Mouse (Mus musculus) cerebellum, postnatal 36 days (tissue): ENCODE data around the gene Atp8b5.
A peak's percentile ranks its signal among the peaks of the same experiment; 100 is the strongest.

Experiments used
- DNase-seq, 2 experiments: peaks; one replicate each; pipeline ENCODE4 v3.0.0; 2021 to 2022; ENCODE audit warnings: mixed read lengths in 2 of 2

Gene Atp8b5

DNA sequence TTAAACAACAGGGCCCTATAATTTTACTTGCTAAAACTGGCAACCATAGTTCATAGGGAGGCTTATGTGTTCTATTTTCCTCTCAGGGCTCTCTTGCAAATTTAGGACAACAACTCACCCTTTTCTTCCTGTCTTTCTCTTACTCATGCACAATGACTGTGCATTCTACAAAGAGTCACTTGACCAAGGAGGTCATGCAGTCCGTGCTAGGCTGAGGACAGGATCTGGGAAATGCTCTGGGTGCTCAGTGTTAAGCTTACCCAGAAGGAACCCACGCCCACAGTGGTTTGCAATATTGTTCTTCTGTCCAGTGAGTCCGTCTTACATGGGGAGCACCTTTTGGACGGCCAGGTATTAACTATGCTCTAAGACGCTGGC, 117.1 kb downstream of the Atp8b5 start:
- no peak for DNase-seq

DNA sequence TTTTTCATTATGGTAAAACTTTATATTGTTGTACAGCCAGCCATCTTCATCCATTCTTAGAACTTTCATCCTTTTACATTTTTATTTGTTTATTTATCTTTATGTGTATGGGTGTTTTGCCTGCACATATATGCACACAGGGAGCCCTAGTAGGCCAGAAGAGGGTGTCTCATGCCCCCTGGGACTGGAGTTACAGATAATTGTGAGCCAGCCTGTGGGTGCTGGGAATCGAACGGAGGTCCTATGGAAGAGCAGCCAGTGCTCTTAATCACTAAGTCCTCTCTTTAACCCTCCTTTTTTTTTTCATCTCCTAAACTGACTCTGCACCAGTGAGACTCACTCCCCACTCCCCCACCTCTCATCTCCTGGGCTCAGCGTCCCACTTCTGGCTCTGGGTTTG, 117.6 kb downstream of the Atp8b5 start:
- DNase-seq, result no peak

DNA sequence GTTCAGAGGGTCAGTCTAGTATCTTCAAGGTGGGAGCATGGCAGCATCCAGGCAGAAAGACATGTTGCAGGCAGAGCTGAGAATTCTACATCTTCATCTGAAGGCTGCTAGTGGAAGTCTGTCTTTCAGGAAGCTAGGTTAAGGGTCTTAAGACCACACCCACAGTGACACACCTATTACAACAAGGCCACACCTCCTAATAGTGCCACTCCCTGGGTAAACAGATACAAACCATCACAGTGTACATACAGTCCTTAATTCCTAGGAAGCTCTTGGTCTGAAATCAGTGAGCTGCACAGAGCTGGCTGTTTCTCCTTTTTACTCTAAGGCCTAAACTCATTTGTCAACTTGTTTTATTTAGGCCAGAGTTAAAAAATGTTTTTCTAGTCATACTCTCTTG, 120.0 kb downstream of the Atp8b5 start:
- no peak for DNase-seq

DNA sequence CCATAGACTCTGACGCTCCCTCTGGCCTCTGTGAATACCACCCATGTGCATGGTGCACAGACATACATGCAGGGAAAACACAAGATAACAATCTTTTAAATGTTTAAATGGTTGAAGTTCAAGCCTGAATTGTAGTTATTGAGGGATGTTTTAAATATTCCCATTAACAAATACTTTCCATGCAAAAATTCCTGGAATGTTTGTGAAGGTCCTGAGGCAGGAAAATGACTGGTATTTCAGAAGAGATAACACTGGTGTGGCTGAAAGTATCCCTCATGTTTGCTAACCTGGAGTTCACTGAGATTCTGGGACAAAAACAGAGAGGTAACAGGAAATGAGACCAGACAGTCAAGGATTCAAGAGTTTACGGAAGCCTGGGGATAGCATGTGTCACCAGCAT, 122.4 kb downstream of the Atp8b5 start:
- no peak for DNase-seq

DNA sequence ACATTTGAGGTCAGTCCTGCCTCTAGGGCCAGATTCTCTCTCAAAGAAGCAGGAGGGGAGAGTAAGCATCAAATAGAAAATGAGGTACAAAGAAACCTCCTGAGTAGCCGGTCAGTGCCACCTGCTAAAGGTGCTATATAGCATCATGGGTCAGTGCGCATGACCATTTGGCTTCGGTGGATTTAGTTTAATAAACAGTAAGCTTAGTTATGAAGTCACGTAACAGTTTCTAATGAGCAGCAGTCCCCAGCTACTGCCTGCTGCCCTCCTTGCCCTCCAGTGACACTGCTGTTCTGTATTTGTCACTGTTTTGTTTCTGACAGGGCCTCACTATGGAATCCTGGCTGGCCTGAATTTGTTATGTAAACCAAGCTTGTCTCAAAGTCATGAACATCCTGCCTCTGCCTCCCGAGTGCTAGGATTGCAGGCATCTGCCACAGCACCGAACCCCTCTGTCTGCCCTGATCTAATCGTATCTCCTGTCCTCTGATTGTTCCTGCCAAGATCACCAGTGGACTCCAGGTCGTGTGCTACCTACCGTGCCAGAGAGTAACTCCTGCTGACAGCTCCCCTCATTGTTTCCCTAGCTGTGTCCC, 123.0 kb downstream of the Atp8b5 start:
- no peak for DNase-seq

DNA sequence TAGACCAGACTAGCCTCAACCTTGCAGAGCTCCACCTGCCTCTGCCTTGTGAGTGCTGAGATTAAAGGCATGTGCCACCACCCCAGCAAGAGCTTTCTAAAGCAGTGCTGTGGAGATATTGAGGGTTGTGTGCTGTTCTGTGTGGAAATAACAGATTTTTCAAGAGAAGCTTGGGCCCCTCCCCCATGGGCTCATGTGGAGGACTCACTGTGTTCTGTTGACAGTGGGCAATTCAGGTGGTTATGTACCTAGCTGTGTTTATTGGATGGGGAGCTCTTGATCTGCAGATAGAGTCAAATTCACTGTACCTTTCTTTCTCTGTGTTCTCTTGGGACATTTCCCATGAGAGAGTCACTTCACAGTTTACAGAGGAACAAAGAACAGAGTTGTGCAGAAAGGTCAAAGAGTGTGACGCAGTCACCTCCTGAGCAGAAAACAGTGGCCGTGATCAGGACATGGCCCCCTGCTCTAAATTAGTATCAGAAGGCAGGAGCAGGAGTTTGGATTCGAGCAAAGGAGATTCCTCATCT, 124.6 kb downstream of the Atp8b5 start:
- DNase-seq, result no peak

DNA sequence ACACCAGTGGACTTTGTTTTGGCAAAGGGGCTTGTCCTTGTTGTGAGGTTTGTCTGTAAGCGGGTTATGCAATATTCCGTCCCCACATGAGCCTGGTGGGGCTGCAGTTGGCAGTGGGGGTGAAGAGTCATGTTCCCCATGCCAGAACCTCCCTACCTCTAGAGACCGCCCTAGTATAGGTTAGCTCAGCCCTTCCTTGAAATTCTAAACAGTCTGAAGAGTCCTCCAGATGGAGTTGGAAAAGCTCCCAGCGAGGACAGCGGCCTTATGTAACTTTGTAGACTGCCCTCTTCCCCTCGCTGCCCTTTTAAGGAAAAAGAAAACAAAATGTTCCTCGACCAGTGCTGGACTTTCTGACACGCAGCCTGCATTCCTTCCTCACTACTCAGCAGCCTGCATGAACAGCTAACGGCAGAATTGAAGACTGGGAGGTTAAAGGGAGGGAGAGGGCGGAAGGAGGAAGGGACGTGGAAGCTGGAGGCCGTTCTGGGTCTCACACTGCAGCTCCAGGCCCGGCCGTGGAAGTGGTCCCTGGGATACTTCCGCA, 127.5 kb downstream of the Atp8b5 start:
- peak; percentile 47 to 54 for DNase-seq

DNA sequence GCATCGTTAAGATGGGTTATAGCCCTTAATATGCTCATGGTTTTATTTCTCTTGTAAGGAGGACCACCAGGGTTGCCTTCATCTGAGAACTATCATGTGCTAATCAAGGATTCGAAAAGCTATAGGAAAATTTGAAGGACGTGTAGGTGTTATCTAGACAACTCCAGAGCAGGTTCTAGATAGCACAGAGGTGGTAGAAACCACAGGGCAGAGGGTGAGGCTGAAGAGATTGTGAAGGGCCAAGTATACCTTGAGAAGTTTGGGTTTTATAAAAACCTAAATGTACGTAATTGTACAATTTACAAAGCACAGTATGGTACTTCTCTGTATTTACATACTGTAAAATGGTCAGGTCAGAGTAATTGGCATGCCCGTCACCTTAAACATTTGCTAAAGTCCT, 128.2 kb downstream of the Atp8b5 start:
- no peak for DNase-seq

DNA sequence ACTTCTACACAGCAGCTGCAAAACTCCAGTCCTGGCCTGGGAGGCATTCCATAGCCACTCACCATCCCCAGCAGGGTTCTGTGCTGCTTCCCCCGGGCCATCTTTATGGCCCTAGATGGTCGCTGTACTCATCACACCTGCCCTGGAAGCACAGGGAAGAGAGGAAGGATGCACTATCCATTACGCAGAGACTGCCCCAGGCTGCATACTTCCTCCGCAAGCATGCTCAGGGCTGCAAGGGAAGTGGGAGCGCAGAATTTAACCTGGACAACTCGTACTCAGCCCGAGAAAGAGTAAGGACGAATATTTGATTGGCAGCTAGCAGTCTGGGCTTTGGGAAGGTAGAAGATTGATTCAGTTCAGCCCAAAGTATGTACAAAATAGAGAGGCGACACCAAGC, 128.9 kb downstream of the Atp8b5 start:
- DNase-seq, result no peak

DNA sequence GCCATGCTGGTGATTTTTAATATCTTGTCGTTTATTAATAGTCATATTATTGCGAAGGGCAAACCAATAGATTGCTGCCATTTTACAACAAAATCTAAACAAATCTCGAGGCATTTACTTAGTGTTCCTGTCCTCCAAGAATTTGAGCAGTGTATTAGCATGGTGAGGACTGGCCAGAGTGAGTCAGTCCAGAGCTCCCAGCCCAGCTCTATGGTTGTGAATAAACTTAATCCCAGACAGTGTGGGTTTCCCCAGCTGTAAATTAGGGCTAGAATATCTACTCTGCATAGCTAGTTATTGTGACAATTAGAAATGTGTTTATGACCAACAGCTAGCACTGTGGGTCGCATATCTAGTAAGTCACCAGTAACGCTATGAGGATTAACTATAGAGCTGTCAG, 129.4 kb downstream of the Atp8b5 start:
- DNase-seq, result no peak

DNA sequence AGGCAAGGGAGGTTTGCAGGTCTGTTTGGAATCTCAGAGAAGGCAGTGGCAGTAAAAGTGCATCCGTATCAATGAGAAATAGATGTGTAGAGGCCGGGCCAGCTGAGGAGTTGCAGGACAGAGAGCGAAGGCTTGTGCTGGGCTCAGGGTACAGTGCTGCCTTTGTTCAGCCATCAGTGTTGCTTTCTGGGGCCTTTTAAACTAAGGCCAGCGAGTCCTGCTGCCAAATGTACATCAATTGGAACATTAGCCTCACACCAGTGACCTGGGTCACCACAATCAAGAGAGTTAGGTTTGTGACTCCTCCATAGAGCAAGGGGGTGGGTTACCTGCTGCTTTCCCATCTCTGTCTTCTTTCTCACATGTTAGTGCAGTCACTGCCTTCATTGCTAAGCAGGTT, 131.1 kb downstream of the Atp8b5 start:
- no peak for DNase-seq

DNA sequence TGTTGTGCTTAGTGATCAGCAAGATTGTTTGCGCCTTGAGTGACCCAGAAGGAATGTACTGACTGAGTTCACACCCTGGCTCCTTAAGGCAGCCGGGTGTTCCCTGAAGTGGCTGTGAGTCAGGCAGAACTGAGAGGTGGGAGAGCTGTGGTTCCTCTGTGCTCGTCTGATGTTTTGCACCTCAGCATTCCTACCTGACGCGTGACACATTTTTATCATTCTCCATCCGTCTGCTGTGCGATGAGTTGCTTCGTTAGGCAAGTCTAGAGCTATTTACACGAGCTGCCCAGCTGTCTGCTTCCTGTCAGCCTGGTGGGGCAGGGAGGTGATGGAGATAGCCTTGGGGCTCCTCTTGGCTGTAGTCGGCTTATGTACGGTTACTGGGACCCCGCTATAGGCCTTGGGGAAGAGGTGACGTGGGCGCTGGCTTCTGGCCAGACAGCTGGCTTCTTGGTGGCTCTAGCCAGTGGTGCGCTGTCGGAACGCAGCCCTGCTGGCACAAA, 131.9 kb downstream of the Atp8b5 start:
- peak in 1 of 2 experiments; percentile 37 for DNase-seq

DNA sequence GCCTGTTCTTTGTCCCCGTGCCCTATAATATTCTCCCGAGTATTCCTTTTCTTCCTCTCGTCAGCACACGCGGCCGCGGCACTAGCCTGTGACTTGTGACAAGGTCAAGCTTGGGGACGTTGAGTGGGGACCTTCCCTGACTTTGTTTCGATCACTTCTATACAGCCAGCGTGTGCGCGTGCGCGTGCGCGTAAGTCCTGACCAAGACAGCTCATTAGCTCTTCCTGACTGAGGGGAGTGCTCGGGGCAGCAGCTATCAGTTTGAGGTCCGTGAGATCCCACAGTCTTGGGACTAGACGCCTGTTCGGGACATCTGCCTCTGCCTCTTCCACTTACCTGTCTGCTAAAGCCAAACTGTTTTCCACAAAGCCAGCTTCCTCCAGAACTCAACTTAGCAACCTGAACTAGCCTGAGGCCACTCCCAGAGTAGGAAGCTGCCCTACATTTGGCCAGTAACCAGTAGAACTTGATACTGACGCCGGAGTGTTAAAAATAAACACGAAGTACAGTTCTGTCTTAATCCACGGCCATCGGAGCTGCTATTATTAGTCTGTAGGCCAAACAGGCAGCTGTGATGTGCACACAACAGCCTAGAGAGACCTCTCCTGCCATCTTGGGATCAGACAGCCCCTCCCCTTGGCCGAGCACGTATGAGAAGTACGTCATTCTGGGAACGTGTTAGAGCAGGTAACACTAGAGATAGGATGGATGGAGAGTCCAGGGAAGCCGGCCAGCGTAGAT, 132.6 kb downstream of the Atp8b5 start:
- no peak for DNase-seq

DNA sequence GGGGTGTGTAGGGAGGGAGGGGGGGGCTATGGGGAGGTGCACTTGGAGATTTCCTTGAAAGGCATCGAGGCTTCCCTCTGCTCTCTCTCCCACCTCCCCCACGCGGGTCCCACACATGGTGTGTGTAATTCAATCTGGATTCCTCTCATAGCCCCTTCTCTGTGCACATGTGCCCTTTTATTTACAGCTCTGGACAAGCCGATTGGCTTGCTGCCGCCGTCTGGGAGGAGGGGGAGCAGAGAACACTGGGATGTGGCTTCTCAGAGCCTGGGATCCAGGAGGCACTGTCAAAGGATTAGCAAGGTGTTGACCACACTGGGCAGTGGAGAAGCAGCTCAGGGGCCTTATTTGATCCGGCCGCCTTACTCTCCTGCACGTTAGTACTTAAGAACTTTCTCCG, 134.0 kb downstream of the Atp8b5 start:
- DNase-seq, result no peak

DNA sequence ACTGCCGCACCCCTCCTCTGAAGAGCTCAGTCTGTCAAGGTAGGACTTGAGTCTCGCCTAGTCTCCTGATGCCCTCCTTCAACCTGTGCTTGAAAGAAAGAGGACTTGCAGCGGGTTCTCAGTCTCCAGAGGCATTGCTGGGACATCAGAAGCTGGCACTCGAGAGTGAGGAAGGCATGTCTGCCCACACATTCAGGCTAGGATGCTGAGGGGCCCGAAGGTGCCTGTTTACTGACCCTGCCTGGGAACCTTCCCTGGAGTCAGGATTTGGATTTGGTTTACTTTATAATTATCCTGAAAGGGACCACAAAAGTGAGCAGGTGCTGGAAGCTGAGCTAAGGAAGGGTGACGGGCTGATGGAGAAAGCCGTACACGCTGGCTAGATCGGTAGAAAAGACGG, 134.5 kb downstream of the Atp8b5 start:
- no peak for DNase-seq

DNA sequence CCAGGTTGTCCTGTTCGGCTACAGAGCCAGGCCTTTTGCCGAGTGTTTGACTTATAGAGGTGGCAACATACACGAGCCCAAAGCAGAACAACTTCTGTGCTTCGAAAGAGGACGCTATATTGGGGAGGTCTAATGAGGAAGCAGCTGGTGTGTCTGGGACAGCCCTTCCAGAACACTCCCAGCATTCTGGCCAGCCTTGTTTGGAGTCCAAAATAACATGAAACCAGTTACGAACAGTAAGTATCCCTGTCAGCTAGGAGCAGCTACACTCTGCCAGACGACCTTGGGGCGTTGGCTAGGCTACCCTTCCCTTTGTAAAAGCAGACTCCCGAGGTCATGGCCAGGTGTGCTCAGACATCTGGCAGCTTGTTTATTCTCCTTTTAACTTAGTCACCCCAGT, 135.3 kb downstream of the Atp8b5 start:
- no peak for DNase-seq

DNA sequence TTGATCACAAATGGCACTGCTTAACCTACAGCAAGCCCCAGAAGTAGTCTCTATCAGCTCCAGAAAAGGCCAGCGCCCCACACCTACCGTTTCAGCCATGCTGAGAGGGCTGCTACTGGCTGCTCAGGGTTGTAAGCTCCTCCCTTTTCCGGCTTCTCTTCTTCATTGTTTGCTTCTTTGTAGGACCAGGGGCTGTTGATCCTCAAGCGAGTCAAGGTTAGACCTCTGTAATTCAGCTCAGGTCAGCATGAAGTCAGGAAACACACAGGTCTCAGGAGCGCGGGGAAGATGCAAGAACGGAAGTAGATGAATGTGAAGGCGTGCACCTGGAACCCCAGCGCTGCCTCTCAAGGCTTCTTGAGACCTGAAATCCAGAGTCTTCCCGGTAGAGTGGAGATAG, 137.7 kb downstream of the Atp8b5 start:
- no peak for DNase-seq

DNA sequence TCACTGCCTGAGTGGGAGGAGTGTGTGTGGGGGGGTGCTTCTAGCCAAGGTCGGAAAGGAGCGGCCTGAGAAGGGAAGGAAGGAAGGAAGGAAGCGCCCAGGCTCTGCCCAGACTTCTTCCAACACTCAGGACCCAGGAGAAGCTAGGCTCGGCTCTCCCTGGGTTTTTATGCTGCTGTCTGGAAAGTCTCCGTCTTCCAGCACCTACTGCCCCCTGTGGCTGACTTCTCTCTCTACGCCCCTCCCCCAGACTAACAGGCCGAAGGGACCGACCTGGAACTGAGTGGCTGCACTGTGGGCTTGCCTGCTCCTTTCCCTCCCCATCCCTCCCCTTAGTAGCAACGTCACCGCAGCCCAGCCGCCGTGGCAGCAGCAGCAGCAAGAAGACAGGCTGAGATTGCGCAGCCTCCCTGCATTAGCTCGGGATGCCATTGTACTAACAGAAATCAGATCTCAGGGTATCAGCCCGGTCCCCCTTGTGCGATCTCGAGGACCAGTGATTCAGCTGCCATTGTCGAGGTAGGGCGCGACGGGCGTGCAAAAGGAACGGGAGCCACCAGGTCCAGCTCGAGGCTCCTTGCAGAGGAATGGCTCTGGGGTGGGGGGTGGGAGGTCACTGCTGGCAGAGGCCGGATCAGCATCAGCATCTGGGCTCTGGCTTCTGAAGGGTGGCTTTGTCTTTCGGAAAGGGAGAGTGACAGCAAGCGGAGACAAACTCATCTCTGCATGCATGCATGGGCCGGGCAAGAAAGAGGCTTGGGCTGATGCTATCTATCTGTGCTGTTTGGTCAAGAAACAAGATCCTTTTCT, 139.4 kb downstream of the Atp8b5 start:
- peak; percentile 32 to 50 for DNase-seq

DNA sequence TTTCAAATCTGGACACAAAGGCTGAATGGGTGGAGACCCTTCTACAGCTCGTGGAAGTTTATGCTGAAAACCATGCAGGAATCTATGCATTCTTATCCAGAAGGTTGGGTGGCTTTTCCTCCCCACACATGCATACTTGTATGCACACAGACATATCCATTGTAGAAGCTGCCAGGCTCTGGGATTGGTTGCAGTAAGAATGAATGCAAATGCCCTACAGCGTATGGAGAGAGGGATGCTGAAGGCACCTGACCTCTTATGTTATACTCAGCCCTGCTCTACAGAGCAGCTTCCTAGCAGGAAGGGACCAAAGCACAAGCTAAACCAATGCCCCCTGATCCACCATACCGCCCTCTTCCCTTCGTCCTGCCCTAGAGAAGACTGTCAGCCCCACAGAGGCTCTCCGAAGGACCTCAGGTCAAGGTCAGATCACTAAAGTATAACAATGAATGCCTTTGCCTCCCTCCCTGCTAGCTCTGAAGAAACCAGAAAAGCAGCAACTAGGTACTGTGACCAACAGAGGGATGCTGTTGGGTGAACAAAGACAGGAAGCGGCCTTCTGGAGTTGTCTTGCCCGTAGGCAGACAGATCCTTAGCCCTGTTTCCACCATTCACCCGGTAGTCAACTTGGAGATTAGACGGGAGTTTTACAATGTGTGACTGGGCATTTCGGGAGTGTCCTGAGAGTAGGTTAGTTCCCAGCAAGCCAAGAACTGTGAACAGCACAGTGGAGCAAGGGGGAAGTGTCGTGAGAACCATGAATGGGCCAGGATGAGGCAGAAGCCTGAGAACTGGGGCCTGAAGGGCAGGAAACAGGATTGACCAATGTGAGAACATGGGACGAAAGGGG, 140.3 kb downstream of the Atp8b5 start:
- DNase-seq, result no peak

DNA sequence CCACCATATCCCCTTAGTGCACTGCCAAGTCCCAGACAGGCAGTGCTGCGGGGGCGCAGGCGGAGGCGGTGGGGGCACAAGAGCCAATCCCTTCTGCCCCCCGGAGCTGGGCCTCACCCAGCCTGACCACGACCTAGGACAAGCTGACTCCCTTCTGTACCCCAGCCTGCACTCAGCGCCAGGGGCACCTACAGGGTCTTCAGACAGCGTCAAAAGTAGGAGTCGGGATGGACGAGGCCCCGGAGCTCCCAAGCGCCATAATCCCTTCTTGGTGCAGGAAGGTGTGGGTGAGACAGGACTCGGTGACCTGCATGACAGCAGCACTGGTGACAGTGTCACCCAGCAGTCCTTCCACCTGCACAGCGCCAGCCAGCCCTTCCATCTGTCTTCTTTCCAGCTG, 147.8 kb downstream of the Atp8b5 start:
- DNase-seq, result no peak

DNA sequence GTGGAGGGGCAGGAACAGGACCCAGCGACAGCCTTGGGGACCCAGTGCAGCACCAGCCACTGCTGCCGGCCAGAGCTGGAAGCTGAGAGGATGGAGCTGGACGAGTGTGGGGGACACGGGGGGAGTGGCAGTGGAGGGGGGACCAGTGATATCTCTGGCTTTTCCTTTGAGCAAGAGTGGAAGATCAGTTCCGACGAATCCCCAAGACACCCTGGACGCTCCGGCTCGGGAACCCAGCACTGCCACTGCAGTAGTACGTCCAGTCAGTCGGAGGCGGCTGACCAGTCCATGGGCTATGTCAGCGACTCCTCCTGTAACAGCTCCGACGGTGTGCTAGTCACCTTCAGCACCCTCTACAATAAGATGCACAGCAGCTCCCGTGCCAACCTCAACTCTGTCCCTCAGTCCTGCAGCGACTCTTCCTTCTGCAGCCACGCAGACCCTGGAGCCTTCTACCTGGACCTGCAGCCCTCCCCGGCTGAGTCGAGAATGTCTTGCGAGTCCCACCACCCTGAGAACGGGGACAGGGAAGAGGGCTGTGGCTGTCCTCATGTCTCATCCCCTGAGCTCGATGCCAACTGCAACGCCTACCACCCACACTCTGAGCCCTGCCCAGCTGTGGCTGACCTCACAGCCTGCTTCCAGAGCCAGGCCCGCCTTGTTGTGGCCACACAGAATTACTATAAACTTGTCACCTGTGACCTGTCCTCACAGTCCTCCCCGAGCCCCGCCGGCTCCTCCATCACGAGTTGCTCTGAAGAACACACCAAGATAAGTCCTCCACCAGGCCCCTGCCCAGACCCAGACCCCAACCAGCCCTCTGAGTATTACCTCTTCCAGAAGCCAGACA, 148.5 kb downstream of the Atp8b5 start:
- no peak for DNase-seq
